Mouse (Mus musculus): ENCODE data around the gene Mpp6. TPM values are rescaled to one million over a fixed set of nuclear protein-coding genes. Genes with fewer than 3 reads are reported as not detected.

Gene Mpp6
- polyA plus RNA-seq, 2 experiments = 19.3 to 28.5 TPM

DNA sequence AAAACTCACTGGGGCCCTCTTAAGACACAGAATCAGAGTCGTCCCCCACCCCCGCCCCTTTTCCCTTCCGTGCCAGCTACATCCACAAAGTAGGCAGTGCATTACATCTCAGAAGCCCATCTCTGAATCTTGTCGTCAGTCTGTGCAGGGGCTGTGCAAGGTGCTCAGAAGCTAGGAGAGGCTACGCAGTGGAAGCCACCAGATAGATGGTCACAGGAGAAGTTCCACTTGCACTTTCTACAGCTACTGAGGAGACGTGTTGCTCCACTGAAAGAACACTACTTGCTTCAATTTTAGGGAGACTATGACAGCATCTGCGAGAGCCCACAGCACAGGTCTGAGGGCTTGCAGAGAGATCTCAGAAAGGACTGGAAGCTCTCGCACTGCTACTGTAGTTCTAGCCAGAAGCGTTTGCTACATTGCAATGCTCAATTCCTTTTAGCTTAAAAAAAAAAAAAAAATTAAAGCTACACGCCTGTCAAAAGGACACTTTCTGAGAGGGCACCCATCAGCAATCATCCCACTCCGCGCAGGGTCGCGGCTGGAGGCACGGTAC, 762 bp upstream of the Mpp6 start:
- peak overlapping the region; percentile 56 to 65 for H3K4me3 ChIP-seq (ENCODE audit: insufficient read depth in 1 of 2, low read depth in 2 of 2, low read length in 2 of 2)
- TF ChIP-seq EP300 (IDR thresholded peaks at IDR 0.05; ENCODE audit: low read depth) (no peak), CTCF (IDR thresholded peaks at IDR 0.05; ENCODE audit: low read depth) (no peak)
- H3K4me1 ChIP-seq (replicated peaks; ENCODE audit: control insufficient read depth in 2 of 2, insufficient read depth in 2 of 2, low read length in 1 of 2) = peaks cover 0 to 4% of the 10 kb centered on the region in 2 experiments; a peak in 2 of 4 replicates
- H3K27me3 ChIP-seq (ENCODE audit: control insufficient read depth, insufficient read depth, low read length) = peaks cover 18% of the 10 kb centered on the region
- H3K4me2 ChIP-seq (ENCODE audit: low read depth) = peak overlapping the region; percentile 63
- no peaks in the 10 kb centered on the region for H3K9me3 ChIP-seq (ENCODE audit: control insufficient read depth, low read length)
- no peak overlapping the region for H3K27ac ChIP-seq
- WGBS (ENCODE audit: insufficient replicate concordance) = 4% methylated on average over 15 of the region's 15 CpGs
- ATAC-seq (ENCODE audit: insufficient read depth) (no peak), DNase-seq (ENCODE audit: low read depth in 3 of 3, low spot score in 3 of 3) (no peak)
- peak overlapping the region; percentile 27; the same call in 1 of the 2 replicates for H3K9ac ChIP-seq (replicated peaks)
- H3K36me3 ChIP-seq (replicated peaks; ENCODE audit: control insufficient read depth, insufficient read depth, low read depth) = no peaks in the 10 kb centered on the region

DNA sequence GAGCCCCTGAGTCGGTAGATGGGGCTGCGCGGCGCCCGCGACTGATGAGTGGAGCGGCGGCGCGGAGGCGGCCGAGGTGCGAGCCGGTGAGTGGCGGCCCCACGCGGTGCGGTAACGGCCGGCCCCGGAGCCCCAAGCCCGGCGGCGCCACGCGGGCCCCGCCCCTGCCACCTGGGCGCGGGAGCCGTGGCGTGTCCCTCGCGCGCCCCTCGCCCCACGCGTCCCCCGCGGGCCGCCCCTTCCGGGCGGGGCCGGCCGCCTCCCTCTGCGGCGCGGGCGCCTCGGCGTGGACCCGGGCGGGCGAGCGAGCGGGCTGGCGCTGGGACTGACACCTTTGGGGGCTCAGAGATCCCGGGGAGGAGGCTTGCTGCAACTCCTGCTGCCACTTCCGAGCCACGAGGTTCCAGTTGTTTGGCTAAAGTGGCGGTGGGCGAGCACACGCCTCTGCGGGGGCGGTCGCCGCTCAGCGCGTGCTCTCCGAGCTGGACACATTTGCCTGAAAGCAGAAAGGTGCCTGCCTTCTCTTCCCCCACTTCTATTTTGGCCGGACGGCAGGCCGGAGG, 419 bp downstream of the Mpp6 start:
- H3K9ac ChIP-seq (replicated peaks) = peak overlapping the region; percentile 57
- peak in 2 of 3 experiments; percentile 25 to 32 for DNase-seq (ENCODE audit: low read depth in 3 of 3, low spot score in 3 of 3)
- TF ChIP-seq EP300 (IDR thresholded peaks at IDR 0.05; ENCODE audit: low read depth) (no peak), CTCF (IDR thresholded peaks at IDR 0.05; ENCODE audit: low read depth) (no peak)
- H3K27me3 ChIP-seq (ENCODE audit: control insufficient read depth, insufficient read depth, low read length) = peaks cover 18% of the 10 kb centered on the region
- no peaks in the 10 kb centered on the region for H3K9me3 ChIP-seq (ENCODE audit: control insufficient read depth, low read length)
- WGBS (ENCODE audit: insufficient replicate concordance) = under 1% methylated on average over 67 of the region's 72 CpGs
- no peaks in the 10 kb centered on the region for H3K36me3 ChIP-seq (replicated peaks; ENCODE audit: control insufficient read depth, insufficient read depth, low read depth)
- H3K4me2 ChIP-seq (ENCODE audit: low read depth) = peak overlapping the region; percentile 63
- peak overlapping the region; percentile 63 to 65 for H3K4me3 ChIP-seq (ENCODE audit: insufficient read depth in 1 of 2, low read depth in 2 of 2, low read length in 2 of 2)
- peaks cover 0 to 4% of the 10 kb centered on the region in 2 experiments; a peak in 2 of 4 replicates for H3K4me1 ChIP-seq (replicated peaks; ENCODE audit: control insufficient read depth in 2 of 2, insufficient read depth in 2 of 2, low read length in 1 of 2)
- H3K27ac ChIP-seq = peak overlapping the region; percentile 30; the same call in 1 of the 2 replicates
- ATAC-seq (ENCODE audit: insufficient read depth) = peak; percentile 66

DNA sequence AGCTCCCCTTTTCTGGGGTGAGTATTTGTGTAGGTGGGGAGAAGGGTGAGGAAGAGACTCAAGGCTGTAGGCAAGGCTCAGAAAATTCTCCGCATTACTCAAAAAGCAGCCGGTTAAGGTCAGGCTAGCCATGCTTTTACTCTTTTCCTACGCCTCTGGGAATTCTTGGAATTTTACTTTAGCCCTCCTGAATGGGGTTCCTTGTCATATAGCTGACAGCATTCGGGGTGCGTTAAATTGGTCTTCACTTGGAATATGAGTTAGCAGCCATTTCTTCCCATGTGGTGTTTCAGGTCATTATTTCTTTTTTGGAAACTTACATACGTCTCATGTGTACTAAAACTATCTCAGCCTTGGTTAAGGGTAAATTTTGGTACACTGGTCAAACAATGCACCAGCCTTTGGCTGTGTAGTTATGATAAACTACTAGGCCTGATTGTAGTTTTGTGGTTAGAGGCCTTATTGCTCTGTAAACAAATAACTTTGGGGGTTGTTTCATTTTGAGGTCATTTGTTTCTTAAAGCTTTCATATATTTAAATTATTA, 1.1 kb downstream of the Mpp6 start:
- Histone ChIP-seq H3K9ac (replicated peaks) (peak overlapping the region; percentile 57), H3K4me2 (ENCODE audit: low read depth) (peak overlapping the region; percentile 63), H3K27ac (peak overlapping the region; percentile 30; the same call in 1 of the 2 replicates), H3K9me3 (ENCODE audit: control insufficient read depth, low read length) (no peaks in the 10 kb centered on the region), H3K36me3 (replicated peaks; ENCODE audit: control insufficient read depth, insufficient read depth, low read depth) (no peaks in the 10 kb centered on the region), H3K4me3 (ENCODE audit: insufficient read depth in 1 of 2, low read depth in 2 of 2, low read length in 2 of 2) (peak overlapping the region; percentile 63 to 65), H3K4me1 (replicated peaks; ENCODE audit: control insufficient read depth in 2 of 2, insufficient read depth in 2 of 2, low read length in 1 of 2) (peaks cover 0 to 4% of the 10 kb centered on the region in 2 experiments; a peak in 2 of 4 replicates), H3K27me3 (ENCODE audit: control insufficient read depth, insufficient read depth, low read length) (peaks cover 18% of the 10 kb centered on the region)
- no peak for TF ChIP-seq CTCF (IDR thresholded peaks at IDR 0.05; ENCODE audit: low read depth)
- TF ChIP-seq EP300 (IDR thresholded peaks at IDR 0.05; ENCODE audit: low read depth) = no peak
- no peak for ATAC-seq (ENCODE audit: insufficient read depth)
- WGBS (ENCODE audit: insufficient replicate concordance) = 7% methylated on average over 6 of the region's 6 CpGs
- no peak for DNase-seq (ENCODE audit: low read depth in 3 of 3, low spot score in 3 of 3)

DNA sequence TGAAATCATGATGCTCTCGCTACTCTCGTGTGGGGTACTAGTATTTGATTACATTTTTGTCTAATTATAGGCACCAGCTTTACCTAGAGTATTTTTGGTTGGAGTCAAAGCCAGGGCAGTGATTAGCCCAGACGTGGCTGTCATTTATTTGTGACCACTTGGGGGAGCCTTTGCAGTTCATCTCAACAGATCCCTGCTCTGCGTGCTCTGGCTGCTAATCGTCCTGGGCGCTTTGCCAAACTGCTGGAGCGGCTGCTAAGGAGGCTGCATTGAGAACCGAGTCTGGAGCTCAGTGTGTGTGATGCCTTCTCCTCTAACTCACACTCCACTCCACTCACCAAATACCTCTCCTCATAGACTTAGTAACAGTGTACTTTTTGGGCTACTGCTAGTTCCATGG, 2.7 kb downstream of the Mpp6 start:
- DNase-seq (ENCODE audit: low read depth in 3 of 3, low spot score in 3 of 3) = peak; percentile 68 to 71 (median 69)
- H3K4me1 ChIP-seq (replicated peaks; ENCODE audit: control insufficient read depth in 2 of 2, insufficient read depth in 2 of 2, low read length in 1 of 2) = peaks cover 0 to 4% of the 10 kb centered on the region in 2 experiments; a peak in 2 of 4 replicates
- WGBS (ENCODE audit: insufficient replicate concordance) = 1% methylated on average over 8 of the region's 8 CpGs
- H3K27me3 ChIP-seq (ENCODE audit: control insufficient read depth, insufficient read depth, low read length) = peaks cover 18% of the 10 kb centered on the region
- no peak overlapping the region for H3K27ac ChIP-seq
- H3K9ac ChIP-seq (replicated peaks) = no peak overlapping the region
- H3K4me3 ChIP-seq (ENCODE audit: insufficient read depth in 1 of 2, low read depth in 2 of 2, low read length in 2 of 2) = no peak overlapping the region
- ATAC-seq (ENCODE audit: insufficient read depth) = peak; percentile 33
- peak; percentile 81 for TF ChIP-seq CTCF (IDR thresholded peaks at IDR 0.05; ENCODE audit: low read depth)
- no peak for TF ChIP-seq EP300 (IDR thresholded peaks at IDR 0.05; ENCODE audit: low read depth)
- H3K4me2 ChIP-seq (ENCODE audit: low read depth) = peak overlapping the region; percentile 46
- no peaks in the 10 kb centered on the region for H3K9me3 ChIP-seq (ENCODE audit: control insufficient read depth, low read length)
- H3K36me3 ChIP-seq (replicated peaks; ENCODE audit: control insufficient read depth, insufficient read depth, low read depth) = no peaks in the 10 kb centered on the region

DNA sequence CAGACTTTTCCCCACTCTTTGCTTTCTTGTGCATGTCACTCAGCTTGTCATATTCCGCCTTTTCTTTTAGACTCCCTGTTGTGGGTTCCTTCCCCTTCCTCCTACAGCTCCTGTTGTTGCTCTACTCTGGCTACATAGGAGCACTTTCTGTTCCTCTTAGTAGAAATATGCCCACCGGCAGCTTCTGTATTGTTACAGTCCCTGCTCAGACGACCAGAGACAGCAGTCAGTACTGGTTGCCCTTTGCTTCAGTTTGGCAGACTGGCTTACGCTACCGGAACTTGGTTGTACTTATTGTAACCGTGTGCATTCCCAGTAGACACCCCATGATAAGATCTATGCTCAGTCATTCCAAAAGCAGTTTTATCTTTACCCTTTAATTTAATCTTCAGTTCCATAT, 4.2 kb downstream of the Mpp6 start:
- Histone ChIP-seq H3K9ac (replicated peaks) (no peak overlapping the region), H3K27me3 (ENCODE audit: control insufficient read depth, insufficient read depth, low read length) (peaks cover 7% of the 10 kb centered on the region), H3K27ac (no peak overlapping the region), H3K4me1 (replicated peaks; ENCODE audit: control insufficient read depth in 2 of 2, insufficient read depth in 2 of 2, low read length in 1 of 2) (peaks cover 0 to 4% of the 10 kb centered on the region in 2 experiments; a peak in 2 of 4 replicates), H3K4me2 (ENCODE audit: low read depth) (no peak overlapping the region), H3K4me3 (ENCODE audit: insufficient read depth in 1 of 2, low read depth in 2 of 2, low read length in 2 of 2) (no peak overlapping the region), H3K36me3 (replicated peaks; ENCODE audit: control insufficient read depth, insufficient read depth, low read depth) (no peaks in the 10 kb centered on the region), H3K9me3 (ENCODE audit: control insufficient read depth, low read length) (no peaks in the 10 kb centered on the region)
- TF ChIP-seq CTCF (IDR thresholded peaks at IDR 0.05; ENCODE audit: low read depth) (no peak), EP300 (IDR thresholded peaks at IDR 0.05; ENCODE audit: low read depth) (no peak)
- no peak for DNase-seq (ENCODE audit: low read depth in 3 of 3, low spot score in 3 of 3)
- WGBS (ENCODE audit: insufficient replicate concordance) = 38% methylated on average over 6 of the region's 6 CpGs
- ATAC-seq (ENCODE audit: insufficient read depth) = no peak
